Mouse (Mus musculus): ENCODE measurements around the gene Papln. TPM values are rescaled to one million over a fixed set of nuclear protein-coding genes. Genes with fewer than 3 reads are reported as not detected.

Papln gene
- 0.26 and 0.44 TPM in 2 replicates for polyA plus RNA-seq (2014; fragmentation: Nextera tagmentation; extraction: Ambion mirVana)

GRCm38 (mm10) chr12:83763311-83764043 lies at the start of gene Papln:
TSS of gene Papln (plus strand) at chr12:83763634.
- Histone ChIP-seq H3K4me3 (replicated peaks; ENCODE audit: low read length) (peak within 1 kb of the TSS; percentile 15; the same call in 1 of the 2 replicates), H3K27ac (no peak within 1 kb of the TSS), H3K27me3 (ENCODE audit: control insufficient read depth, insufficient read depth, low read length) (peaks cover 8% of the 10 kb centered on the region; the same call in 1 of the 2 replicates), H3K4me1 (replicated peaks; ENCODE audit: control insufficient read depth, insufficient read depth, low read length) (peaks cover 13% of the 10 kb centered on the region), H3K9ac (peak within 1 kb of the TSS; percentile 40; the same call in 1 of the 2 replicates), H3K4me2 (replicated peaks) (peak within 1 kb of the TSS; percentile 59), H3K36me3 (replicated peaks; ENCODE audit: control insufficient read depth, insufficient read depth) (no peaks in the 10 kb centered on the region), H3K9me3 (ENCODE audit: control insufficient read depth, low read length) (no peaks in the 10 kb centered on the region)
- DNase-seq (ENCODE audit: low spot score), result no peak
- 11% methylated on average over 29 of the region's 31 CpGs for WGBS
- peak; percentile 41; the same call in 1 of the 2 replicates for ATAC-seq (ENCODE audit: low FRiP score)

- peaks cover 79% of the 10 kb centered on the region for H3K36me3 ChIP-seq (replicated peaks; ENCODE audit: control insufficient read depth, insufficient read depth)
Measured at GRCm38 (mm10) chr12:83713749-83714148, 49.7 kb upstream of the Papln start.

DNA sequence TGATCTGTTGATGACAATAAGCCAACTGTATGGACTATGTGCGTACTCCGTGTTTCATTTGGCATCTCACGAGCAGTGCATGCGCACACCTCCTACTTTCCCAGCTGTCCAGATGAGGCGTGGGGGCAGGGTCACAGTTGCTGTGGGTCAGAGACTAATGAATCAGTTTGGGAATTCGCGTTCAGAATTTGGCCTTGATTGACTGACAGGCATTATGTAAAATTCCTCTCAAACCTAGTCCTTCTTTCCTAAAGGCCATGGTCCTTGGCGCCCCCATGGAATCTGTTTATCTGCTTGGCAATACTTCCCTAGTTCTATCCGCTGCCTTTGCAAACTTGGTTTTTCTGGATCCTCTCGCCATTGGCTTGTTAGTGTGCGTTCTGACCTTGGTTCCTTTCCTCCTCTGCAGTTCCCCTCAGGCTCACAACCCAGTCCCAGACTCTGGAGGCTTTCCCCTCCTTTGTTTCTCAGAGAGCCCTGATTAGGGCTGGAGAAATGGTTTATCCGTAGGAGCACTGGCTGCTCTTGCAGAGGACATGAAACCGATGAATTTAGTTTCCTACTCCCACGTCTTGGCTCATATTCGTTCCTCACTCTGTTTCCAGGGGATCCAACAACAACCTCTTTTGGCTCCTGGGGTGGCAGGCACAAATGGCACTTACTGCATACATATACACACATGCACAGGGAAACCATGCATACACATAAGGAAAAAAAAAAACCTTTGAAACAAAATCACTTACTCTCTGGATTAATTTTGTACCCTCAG lies 46.8 kb upstream of the Papln start:
- ATAC-seq (ENCODE audit: low FRiP score) (no peak), DNase-seq (ENCODE audit: low spot score) (no peak)
- Histone ChIP-seq H3K9me3 (ENCODE audit: control insufficient read depth, low read length) (no peaks in the 10 kb centered on the region), H3K4me1 (replicated peaks; ENCODE audit: control insufficient read depth, insufficient read depth, low read length) (no peaks in the 10 kb centered on the region), H3K36me3 (replicated peaks; ENCODE audit: control insufficient read depth, insufficient read depth) (peaks cover 95% of the 10 kb centered on the region), H3K9ac (no peak overlapping the region), H3K4me2 (replicated peaks) (no peak overlapping the region), H3K27me3 (ENCODE audit: control insufficient read depth, insufficient read depth, low read length) (no peaks in the 10 kb centered on the region), H3K27ac (no peak overlapping the region), H3K4me3 (replicated peaks; ENCODE audit: low read length) (no peak overlapping the region)
- WGBS, result 88% methylated on average over 15 of the region's 15 CpGs

More at GRCm38 (mm10) chr12:83713749-83714148, 49.7 kb upstream of the Papln start:
- Histone ChIP-seq H3K4me3 (replicated peaks; ENCODE audit: low read length) (no peak overlapping the region), H3K9me3 (ENCODE audit: control insufficient read depth, low read length) (no peaks in the 10 kb centered on the region), H3K9ac (no peak overlapping the region), H3K4me1 (replicated peaks; ENCODE audit: control insufficient read depth, insufficient read depth, low read length) (no peaks in the 10 kb centered on the region), H3K27ac (no peak overlapping the region), H3K27me3 (ENCODE audit: control insufficient read depth, insufficient read depth, low read length) (no peaks in the 10 kb centered on the region), H3K4me2 (replicated peaks) (no peak overlapping the region)
- WGBS, result 41% methylated on average over 2 of the region's 2 CpGs
- DNase-seq (ENCODE audit: low spot score) (peak; percentile 85), ATAC-seq (ENCODE audit: low FRiP score) (no peak)

GRCm38 (mm10) chr12:83719431-83719830 lies 44.0 kb upstream of the Papln start:
- H3K4me2 ChIP-seq (replicated peaks), result no peak overlapping the region
- H3K36me3 ChIP-seq (replicated peaks; ENCODE audit: control insufficient read depth, insufficient read depth), result peaks cover 93% of the 10 kb centered on the region

GRCm38 (mm10) chr12:83721281-83721680 lies 42.2 kb upstream of the Papln start:
- Histone ChIP-seq H3K36me3 (replicated peaks; ENCODE audit: control insufficient read depth, insufficient read depth) (peaks cover 94% of the 10 kb centered on the region), H3K9ac (no peak overlapping the region), H3K4me1 (replicated peaks; ENCODE audit: control insufficient read depth, insufficient read depth, low read length) (no peaks in the 10 kb centered on the region), H3K4me3 (replicated peaks; ENCODE audit: low read length) (no peak overlapping the region), H3K27me3 (ENCODE audit: control insufficient read depth, insufficient read depth, low read length) (no peaks in the 10 kb centered on the region), H3K4me2 (replicated peaks) (no peak overlapping the region), H3K9me3 (ENCODE audit: control insufficient read depth, low read length) (no peaks in the 10 kb centered on the region), H3K27ac (no peak overlapping the region)
- 80% methylated on average over 6 of the region's 6 CpGs for WGBS
- no peak for DNase-seq (ENCODE audit: low spot score)
- no peak for ATAC-seq (ENCODE audit: low FRiP score)

More at GRCm38 (mm10) chr12:83719431-83719830, 44.0 kb upstream of the Papln start:
- Histone ChIP-seq H3K9ac (no peak overlapping the region), H3K4me1 (replicated peaks; ENCODE audit: control insufficient read depth, insufficient read depth, low read length) (no peaks in the 10 kb centered on the region), H3K27ac (no peak overlapping the region), H3K27me3 (ENCODE audit: control insufficient read depth, insufficient read depth, low read length) (no peaks in the 10 kb centered on the region), H3K4me3 (replicated peaks; ENCODE audit: low read length) (no peak overlapping the region), H3K9me3 (ENCODE audit: control insufficient read depth, low read length) (no peaks in the 10 kb centered on the region)
- WGBS, result 95% methylated on average over 1 of the region's 1 CpGs
- ATAC-seq (ENCODE audit: low FRiP score) (no peak), DNase-seq (ENCODE audit: low spot score) (no peak)

GRCm38 (mm10) chr12:83723037-83723436 lies 40.4 kb upstream of the Papln start:
- ATAC-seq (ENCODE audit: low FRiP score) (no peak), DNase-seq (ENCODE audit: low spot score) (no peak)
- no peak overlapping the region for H3K4me2 ChIP-seq (replicated peaks)
- H3K27ac ChIP-seq, result no peak overlapping the region
- no peak overlapping the region for H3K9ac ChIP-seq
- H3K4me3 ChIP-seq (replicated peaks; ENCODE audit: low read length), result no peak overlapping the region
- WGBS, result 77% methylated on average over 3 of the region's 3 CpGs
- H3K4me1 ChIP-seq (replicated peaks; ENCODE audit: control insufficient read depth, insufficient read depth, low read length), result no peaks in the 10 kb centered on the region
- no peaks in the 10 kb centered on the region for H3K9me3 ChIP-seq (ENCODE audit: control insufficient read depth, low read length)
- peaks cover 94% of the 10 kb centered on the region for H3K36me3 ChIP-seq (replicated peaks; ENCODE audit: control insufficient read depth, insufficient read depth)
- H3K27me3 ChIP-seq (ENCODE audit: control insufficient read depth, insufficient read depth, low read length), result no peaks in the 10 kb centered on the region

GRCm38 (mm10) chr12:83726510-83727308 lies 36.7 kb upstream of the Papln start:
- Histone ChIP-seq H3K4me2 (replicated peaks) (no peak overlapping the region), H3K9ac (no peak overlapping the region), H3K4me1 (replicated peaks; ENCODE audit: control insufficient read depth, insufficient read depth, low read length) (no peaks in the 10 kb centered on the region), H3K27ac (no peak overlapping the region), H3K27me3 (ENCODE audit: control insufficient read depth, insufficient read depth, low read length) (no peaks in the 10 kb centered on the region), H3K36me3 (replicated peaks; ENCODE audit: control insufficient read depth, insufficient read depth) (peaks cover 97% of the 10 kb centered on the region), H3K9me3 (ENCODE audit: control insufficient read depth, low read length) (no peaks in the 10 kb centered on the region), H3K4me3 (replicated peaks; ENCODE audit: low read length) (no peak overlapping the region)
- WGBS, result 93% methylated on average over 12 of the region's 12 CpGs
- DNase-seq (ENCODE audit: low spot score), result no peak
- ATAC-seq (ENCODE audit: low FRiP score), result no peak

DNA sequence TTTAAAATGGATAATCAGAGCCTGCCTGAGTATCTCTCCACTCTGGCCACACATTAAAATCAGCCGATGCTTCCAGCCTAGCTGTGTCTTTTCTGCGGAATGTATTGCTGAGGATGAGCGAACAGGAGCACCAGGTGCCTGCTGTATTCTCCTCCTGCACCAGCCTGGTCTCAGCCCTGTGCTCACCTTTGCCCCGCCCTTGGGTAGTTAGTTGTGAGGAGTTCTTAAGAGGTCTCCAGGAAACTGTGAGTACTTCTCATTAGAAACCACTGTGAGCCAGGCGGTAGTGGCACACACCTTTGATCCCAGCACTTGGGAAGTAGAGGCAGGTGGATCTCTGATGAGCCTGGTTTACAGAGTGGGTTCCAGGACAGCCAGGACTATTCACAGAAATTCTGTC lies 31.2 kb upstream of the Papln start:
- no peaks in the 10 kb centered on the region for H3K27me3 ChIP-seq (ENCODE audit: control insufficient read depth, insufficient read depth, low read length)

DNA sequence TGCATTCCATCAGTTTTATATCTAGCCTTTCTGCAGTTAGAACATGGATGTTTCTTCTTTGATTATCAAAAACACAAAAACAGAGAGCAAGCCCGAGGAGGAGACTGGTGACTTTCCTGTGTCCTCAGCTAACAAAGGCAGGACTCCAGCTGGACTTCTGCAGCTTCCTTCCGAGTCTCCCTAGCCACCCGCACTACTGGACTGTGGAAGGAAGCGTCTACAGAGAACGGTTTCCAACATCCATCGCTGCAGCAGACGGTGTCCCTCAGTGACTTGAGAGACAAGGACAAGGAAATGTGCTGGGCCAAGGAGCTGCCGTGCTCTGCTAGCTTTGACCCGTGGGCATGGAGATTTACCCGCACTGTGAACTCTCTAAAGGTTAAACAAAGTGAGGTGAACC lies 29.4 kb upstream of the Papln start:
- Histone ChIP-seq H3K9ac (no peak overlapping the region), H3K27me3 (ENCODE audit: control insufficient read depth, insufficient read depth, low read length) (no peaks in the 10 kb centered on the region), H3K4me1 (replicated peaks; ENCODE audit: control insufficient read depth, insufficient read depth, low read length) (no peaks in the 10 kb centered on the region), H3K4me3 (replicated peaks; ENCODE audit: low read length) (no peak overlapping the region), H3K36me3 (replicated peaks; ENCODE audit: control insufficient read depth, insufficient read depth) (peaks cover 79% of the 10 kb centered on the region), H3K9me3 (ENCODE audit: control insufficient read depth, low read length) (no peaks in the 10 kb centered on the region), H3K27ac (no peak overlapping the region), H3K4me2 (replicated peaks) (no peak overlapping the region)
- ATAC-seq (ENCODE audit: low FRiP score) (no peak), DNase-seq (ENCODE audit: low spot score) (no peak)
- WGBS, result 92% methylated on average over 10 of the region's 10 CpGs

More for the DNA sequence above, 31.2 kb upstream of the Papln start:
- Histone ChIP-seq H3K9ac (no peak overlapping the region), H3K9me3 (ENCODE audit: control insufficient read depth, low read length) (no peaks in the 10 kb centered on the region), H3K27ac (no peak overlapping the region), H3K36me3 (replicated peaks; ENCODE audit: control insufficient read depth, insufficient read depth) (peaks cover 97% of the 10 kb centered on the region), H3K4me2 (replicated peaks) (no peak overlapping the region), H3K4me1 (replicated peaks; ENCODE audit: control insufficient read depth, insufficient read depth, low read length) (no peaks in the 10 kb centered on the region), H3K4me3 (replicated peaks; ENCODE audit: low read length) (no peak overlapping the region)
- ATAC-seq (ENCODE audit: low FRiP score) (no peak), DNase-seq (ENCODE audit: low spot score) (no peak)
- WGBS, result 95% methylated on average over 5 of the region's 5 CpGs
